Mouse (Mus musculus) lung, postnatal 0 days (tissue): ENCODE data around the gene Alpi. TPM values are rescaled to one million over a fixed set of nuclear protein-coding genes. Genes with fewer than 3 reads are reported as not detected.

Experiments used
- ATAC-seq: fragments of 200-750 bp; cut with Nextera tagmentation; 2 replicates; pipeline ENCODE4 v1.8.0; 2017; ENCODE audit warnings: moderate library complexity
- DNase-seq: peaks from one replicate; pipeline ENCODE4 v3.0.0-alpha.2; 2016; ENCODE audit warnings: low spot score
- H3K27ac ChIP-seq: fragments of 300-500 bp; sonication (generic); 2 replicates; pipeline ENCODE4 v1.5.1; 2014; ENCODE audit warnings: antibody characterized with exemption, mild to moderate bottlenecking, low read length, mixed read lengths
- H3K27me3 ChIP-seq: fragments of 300-500 bp; sonication (generic); replicated peaks from 2 replicates; pipeline ENCODE4 v1.6.1; 2014; ENCODE audit warnings: low read length, mixed read lengths; ENCODE audit not compliant: insufficient read depth
- H3K36me3 ChIP-seq: fragments of 300-500 bp; sonication (generic); 2 replicates; pipeline ENCODE4 v1.6.1; 2014; ENCODE audit warnings: low read length, mixed read lengths; ENCODE audit not compliant: insufficient read depth
- H3K4me1 ChIP-seq: fragments of 300-500 bp; sonication (generic); 2 replicates; pipeline ENCODE4 v1.6.1; 2014; ENCODE audit warnings: antibody characterized with exemption, low read depth, low read length, mixed read lengths; ENCODE audit not compliant: insufficient read depth
- H3K4me2 ChIP-seq: fragments of 300-500 bp; sonication (generic); replicated peaks from 2 replicates; pipeline ENCODE4 v1.6.1; 2014; ENCODE audit warnings: low read depth, mild to moderate bottlenecking, low read length, moderate library complexity, mixed read lengths
- H3K4me3 ChIP-seq: fragments of 300-500 bp; sonication (generic); 2 replicates; pipeline ENCODE4 v1.5.1; 2014; ENCODE audit warnings: low read depth, low read length
- H3K9ac ChIP-seq: fragments of 300-500 bp; sonication (generic); replicated peaks from 2 replicates; pipeline ENCODE4 v1.6.1; 2014; ENCODE audit warnings: low read depth, mild to moderate bottlenecking
- H3K9me3 ChIP-seq: fragments of 300-500 bp; sonication (generic); 2 replicates; pipeline ENCODE4 v1.6.1; 2016; ENCODE audit warnings: low read length, mixed read lengths
- CTCF ChIP-seq: IDR thresholded peaks from 2 replicates; pipeline ENCODE4 v1.5.1; 2016; ENCODE audit warnings: antibody characterized with exemption, mild to moderate bottlenecking
- EP300 ChIP-seq: IDR thresholded peaks from 2 replicates; pipeline ENCODE4 v1.6.1; 2016; ENCODE audit warnings: antibody characterized with exemption, mild to moderate bottlenecking, control low read depth
- WGBS: fragments of 180-500 bp; shearing (Covaris S2); extraction: QIAGEN DNeasy Blood & Tissue Kit; methylation state at CpG from one replicate; pipeline ENCODE4 v1.1.7; 2014; 5-methylcytosine and 5-hydroxymethylcytosine counted together
- polyA plus RNA-seq: library from polyadenylated mRNA; unstranded; fragments of >200 nt; fragmentation: Nextera tagmentation; extraction: Ambion mirVana; gene quantifications from 2 replicates; pipeline ENCODE4 v1.2.1, GENCODE M21; 2015

Alpi gene
- polyA plus RNA-seq, 1 experiment from 2014 or later, result not detected

GRCm38 (mm10) chr1:87050700-87051099, 50.7 kb downstream of the Alpi start:
- DNase-seq (no peak), ATAC-seq (no peak)
- no peak for TF ChIP-seq CTCF
- no peak for TF ChIP-seq EP300
- H3K4me1 ChIP-seq, result no peaks in the 10 kb centered on the region
- H3K9me3 ChIP-seq, result no peaks in the 10 kb centered on the region
- H3K9ac ChIP-seq, result no peak overlapping the region
- no peak overlapping the region for H3K4me2 ChIP-seq
- no peak overlapping the region for H3K4me3 ChIP-seq
- no peak overlapping the region for H3K27ac ChIP-seq
- 0 out of 2 replicates have a peak, but pooled peaks cover 9% of the 10 kb centered on the region for H3K36me3 ChIP-seq
- 60% methylated on average over 1 of the region's 1 CpGs for WGBS
- H3K27me3 ChIP-seq, result no peaks in the 10 kb centered on the region

- 74% methylated on average over 3 of the region's 3 CpGs for WGBS
- Histone ChIP-seq H3K27ac (no peak overlapping the region), H3K4me2 (no peak overlapping the region), H3K4me3 (no peak overlapping the region), H3K4me1 (no peaks in the 10 kb centered on the region), H3K36me3 (0 out of 2 replicates have a peak, but pooled peaks cover 9% of the 10 kb centered on the region), H3K9ac (no peak overlapping the region), H3K27me3 (no peaks in the 10 kb centered on the region), H3K9me3 (no peaks in the 10 kb centered on the region)
- DNase-seq (no peak), ATAC-seq (no peak)
- TF ChIP-seq CTCF, result no peak
- TF ChIP-seq EP300, result no peak
Observed at GRCm38 (mm10) chr1:87050072-87050471, 51.3 kb downstream of the Alpi start.

Other genes with a start within 250 kb of the Alpi start
- 0.06 TPM in 1 of 2 replicates, not detected in the other for gene Alppl2, start 11.7 kb downstream of the Alpi start, polyA plus RNA-seq
- gene Akp3, start 23.4 kb upstream of the Alpi start, polyA plus RNA-seq, result not detected in 2 replicates
- gene Ecel1, start 54.9 kb upstream of the Alpi start, polyA plus RNA-seq, result 0.17 and 0.39 TPM in 2 replicates
- gene Prss56, start 81.7 kb upstream of the Alpi start, polyA plus RNA-seq, result not detected in 2 replicates
- gene Chrnd, start 89.0 kb upstream of the Alpi start, polyA plus RNA-seq, result not detected in 2 replicates
- 0.04 TPM in 1 of 2 replicates, not detected in the other for gene Chrng, start 103.1 kb upstream of the Alpi start, polyA plus RNA-seq
- gene Eif4e2, start 112.3 kb upstream of the Alpi start, polyA plus RNA-seq, result 110 and 118 TPM in 2 replicates
- 0.24 and 0.69 TPM in 2 replicates for gene Efhd1, start 162.8 kb upstream of the Alpi start, polyA plus RNA-seq
- gene Gigyf2, start 225.4 kb upstream of the Alpi start, polyA plus RNA-seq, result 29.6 and 33.0 TPM in 2 replicates